Mouse (Mus musculus): ENCODE measurements around the gene Pnpla8. TPM values are rescaled to one million over a fixed set of nuclear protein-coding genes. Genes with fewer than 3 reads are reported as not detected.

The Pnpla8 gene
- total and polyA plus RNA-seq, 3 experiments = 8.0 to 15.9 TPM; not detected in 1

DNA sequence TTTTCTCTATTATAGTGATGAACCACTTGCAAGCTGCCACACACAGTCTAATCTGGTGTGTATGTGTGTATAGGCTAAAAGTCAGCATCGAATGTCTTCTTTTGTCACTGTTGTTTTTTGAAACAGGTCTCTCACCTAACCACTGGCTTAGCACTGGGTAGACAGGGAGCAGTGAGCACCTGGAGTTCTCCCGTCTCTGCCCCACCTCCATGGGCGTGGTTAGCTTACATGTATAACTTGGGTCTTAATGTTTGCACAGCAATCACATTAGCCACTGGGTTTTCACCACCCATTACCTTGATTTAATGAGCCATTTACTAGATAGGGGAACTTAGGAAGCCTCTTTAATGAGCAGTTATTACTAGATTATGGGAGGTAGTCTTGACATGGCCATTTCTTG is 60.4 kb downstream of the Pnpla8 start (continued):
- no peak for TF ChIP-seq HCFC1 (IDR thresholded peaks at IDR 0.05; ENCODE audit: low read depth, low read length)

DNA sequence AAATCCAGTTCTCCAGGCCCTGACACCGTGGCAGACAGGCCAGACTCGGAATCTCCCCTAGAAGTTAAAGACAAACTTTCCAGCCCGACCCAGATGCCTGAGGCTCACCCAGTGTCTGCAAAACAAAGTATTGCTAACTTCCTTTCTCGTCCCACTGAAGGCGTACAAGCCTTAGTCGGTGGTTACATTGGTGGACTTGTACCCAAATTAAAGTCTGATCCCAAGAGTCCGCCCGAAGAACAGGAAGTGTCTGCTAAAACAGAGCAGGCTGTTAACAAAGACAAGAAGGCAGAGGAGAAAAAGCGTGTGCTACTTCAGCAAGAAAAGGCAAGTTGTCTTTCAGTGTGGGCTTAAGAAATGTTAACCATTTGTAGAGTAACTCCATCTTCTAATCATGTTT is 62.2 kb downstream of the Pnpla8 start:
- Histone ChIP-seq H3K79me2 (ENCODE audit: control insufficient read depth, insufficient read depth, low read length, poor library complexity) (no peaks in the 10 kb centered on the region), H3K27ac (ENCODE audit: control insufficient read depth, low read depth, low read length) (no peak overlapping the region), H3K27me3 (ENCODE audit: control insufficient read depth in 1 of 2, insufficient read depth in 2 of 2, low read length in 2 of 2) (no peaks in the 10 kb centered on the region), H3K36me3 (ENCODE audit: control insufficient read depth in 1 of 2, insufficient read depth in 2 of 2, low read length in 2 of 2) (no peaks in the 10 kb centered on the region), H3K4me3 (ENCODE audit: control insufficient read depth in 1 of 2, insufficient read depth in 1 of 2, low read depth in 2 of 2, low read length in 2 of 2) (no peak overlapping the region), H3K9me3 (replicated peaks; ENCODE audit: insufficient read depth, low read length) (no peaks in the 10 kb centered on the region), H3K9ac (ENCODE audit: control insufficient read depth, low read depth, low read length, poor library complexity, severe bottlenecking) (no peak overlapping the region), H3K4me1 (ENCODE audit: control insufficient read depth in 1 of 2, insufficient read depth in 2 of 2, low read length in 2 of 2) (no peaks in the 10 kb centered on the region)
- DNase-seq (ENCODE audit: low read depth, low spot score) = no peak
- TF ChIP-seq GATA1 (IDR thresholded peaks at IDR 0.05; ENCODE audit: low read depth, low read length) = no peak
- TF ChIP-seq NELFE (IDR thresholded peaks at IDR 0.05; ENCODE audit: low read depth, low read length) = no peak
- no peak for TF ChIP-seq MYB (IDR thresholded peaks at IDR 0.05; ENCODE audit: low read depth, low read length)

DNA sequence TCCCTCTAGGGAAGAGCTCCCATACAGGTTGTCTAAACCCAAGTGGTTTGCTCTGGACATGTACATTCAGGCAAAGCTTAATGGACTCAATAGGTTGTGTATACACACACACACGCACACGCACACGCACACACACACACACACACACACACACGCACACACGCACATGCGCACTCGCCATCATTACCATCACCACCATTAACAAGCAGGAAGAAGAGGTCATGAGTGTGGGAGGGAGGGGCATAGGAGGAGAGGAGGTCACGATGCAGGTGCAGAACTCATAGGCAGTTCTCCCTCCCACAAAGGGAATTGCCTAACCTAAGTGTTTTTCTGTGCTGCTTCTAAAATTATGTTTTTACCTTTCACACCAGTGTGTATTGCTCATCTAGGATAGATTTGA is 65.8 kb downstream of the Pnpla8 start:
- TF ChIP-seq GABPA (IDR thresholded peaks at IDR 0.05; ENCODE audit: low read depth, low read length) (no peak), BHLHE40 (IDR thresholded peaks at IDR 0.05; ENCODE audit: borderline replicate concordance, low read depth, low read length) (no peak), NRF1 (IDR thresholded peaks at IDR 0.05; ENCODE audit: insufficient read depth, low read depth, low read length, poor library complexity, severe bottlenecking) (no peak), HCFC1 (IDR thresholded peaks at IDR 0.05; ENCODE audit: low read depth, low read length) (no peak), ELF1 (IDR thresholded peaks at IDR 0.05; ENCODE audit: low read depth, low read length) (no peak), ZMIZ1 (IDR thresholded peaks at IDR 0.05; ENCODE audit: low read depth, low read length) (no peak), MYB (IDR thresholded peaks at IDR 0.05; ENCODE audit: low read depth, low read length) (no peak), TCF12 (IDR thresholded peaks at IDR 0.05; ENCODE audit: low read depth, low read length) (no peak), E2F4 (IDR thresholded peaks at IDR 0.05; ENCODE audit: borderline replicate concordance, low read depth, low read length) (no peak), SIN3A (IDR thresholded peaks at IDR 0.05; ENCODE audit: low read length) (no peak), POLR2AphosphoS5 (IDR thresholded peaks at IDR 0.05; ENCODE audit: borderline replicate concordance, low read depth, low read length) (no peak), EP300 (IDR thresholded peaks at IDR 0.05; ENCODE audit: low read depth in 1 of 2, low read length in 2 of 2) (no peak), POLR2AphosphoS2 (IDR thresholded peaks at IDR 0.05; ENCODE audit: low read length) (no peak)
- H3K36me3 ChIP-seq (ENCODE audit: control insufficient read depth in 1 of 2, insufficient read depth in 2 of 2, low read length in 2 of 2) = no peaks in the 10 kb centered on the region; a peak in 1 of 4 replicates
- no peaks in the 10 kb centered on the region for H3K27me3 ChIP-seq (ENCODE audit: control insufficient read depth in 1 of 2, insufficient read depth in 2 of 2, low read length in 2 of 2)
- H3K4me3 ChIP-seq (ENCODE audit: control insufficient read depth in 1 of 2, insufficient read depth in 1 of 2, low read depth in 2 of 2, low read length in 2 of 2) = no peak overlapping the region
- no peaks in the 10 kb centered on the region for H3K9me3 ChIP-seq (replicated peaks; ENCODE audit: insufficient read depth, low read length)
- no peaks in the 10 kb centered on the region for H3K4me1 ChIP-seq (ENCODE audit: control insufficient read depth in 1 of 2, insufficient read depth in 2 of 2, low read length in 2 of 2)
- no peak for DNase-seq (ENCODE audit: low read depth, low spot score)
- H3K9ac ChIP-seq (ENCODE audit: control insufficient read depth, low read depth, low read length, poor library complexity, severe bottlenecking) = no peak overlapping the region
- no peak overlapping the region for H3K27ac ChIP-seq (ENCODE audit: control insufficient read depth, low read depth, low read length)
- H3K79me2 ChIP-seq (ENCODE audit: control insufficient read depth, insufficient read depth, low read length, poor library complexity) = no peaks in the 10 kb centered on the region
